Mouse (Mus musculus): Measurements from ENCODE around the gene Adora3. TPM values are rescaled to one million over a fixed set of nuclear protein-coding genes. Genes with fewer than 3 reads are reported as not detected.

Adora3 gene
- polyA plus RNA-seq, 1 experiment from 2014 or later, result 4.6 TPM

- no peaks in the 10 kb centered on the region for H3K27me3 ChIP-seq
- no peak for ATAC-seq (ENCODE audit: insufficient number of reproducible peaks, low FRiP score, low TSS enrichment, low read depth)
- WGBS, result 61% methylated on average over 23 of the region's 23 CpGs
- no peaks in the 10 kb centered on the region for H3K36me3 ChIP-seq
- H3K9me3 ChIP-seq, result no peaks in the 10 kb centered on the region
- no peak overlapping the region for H3K4me3 ChIP-seq
- H3K9ac ChIP-seq, result no peak overlapping the region
- H3K27ac ChIP-seq, result peak overlapping the region; percentile 54
- peaks cover 35% of the 10 kb centered on the region for H3K4me1 ChIP-seq
- no peak overlapping the region for H3K4me2 ChIP-seq
These were observed 24.2 kb downstream of the Adora3 start for GRCm38 (mm10) chr3:105894601-105895592.

- Histone ChIP-seq H3K9me3 (no peaks in the 10 kb centered on the region), H3K36me3 (no peaks in the 10 kb centered on the region), H3K4me3 (no peak overlapping the region), H3K9ac (no peak overlapping the region), H3K27me3 (no peaks in the 10 kb centered on the region), H3K27ac (no peak overlapping the region), H3K4me2 (no peak overlapping the region), H3K4me1 (peaks cover 35% of the 10 kb centered on the region)
- ATAC-seq (ENCODE audit: insufficient number of reproducible peaks, low FRiP score, low TSS enrichment, low read depth), result no peak
- 85% methylated on average over 3 of the region's 3 CpGs for WGBS
These were observed 26.2 kb downstream of the Adora3 start for GRCm38 (mm10) chr3:105896811-105897210.

- ATAC-seq (ENCODE audit: insufficient number of reproducible peaks, low FRiP score, low TSS enrichment, low read depth), result no peak; the same call in 1 of the 2 replicates
- Histone ChIP-seq H3K4me1 (peaks cover 25% of the 10 kb centered on the region), H3K4me2 (no peak overlapping the region), H3K4me3 (no peak overlapping the region), H3K27me3 (no peaks in the 10 kb centered on the region), H3K36me3 (no peaks in the 10 kb centered on the region), H3K9ac (no peak overlapping the region), H3K9me3 (no peaks in the 10 kb centered on the region), H3K27ac (no peak overlapping the region)
- 44% methylated on average over 2 of the region's 2 CpGs for WGBS
These were observed 27.7 kb downstream of the Adora3 start for GRCm38 (mm10) chr3:105898325-105898724.

GRCm38 (mm10) chr3:105898861-105899260 is 28.2 kb downstream of the Adora3 start:
- 75% methylated on average over 11 of the region's 11 CpGs for WGBS
- Histone ChIP-seq H3K9me3 (no peaks in the 10 kb centered on the region), H3K36me3 (no peaks in the 10 kb centered on the region), H3K27me3 (no peaks in the 10 kb centered on the region), H3K4me2 (no peak overlapping the region), H3K4me3 (no peak overlapping the region), H3K27ac (no peak overlapping the region), H3K4me1 (peaks cover 20% of the 10 kb centered on the region), H3K9ac (no peak overlapping the region)
- no peak for ATAC-seq (ENCODE audit: insufficient number of reproducible peaks, low FRiP score, low TSS enrichment, low read depth)

- ATAC-seq (ENCODE audit: insufficient number of reproducible peaks, low FRiP score, low TSS enrichment, low read depth), result no peak
- no peaks in the 10 kb centered on the region for H3K9me3 ChIP-seq
- H3K27me3 ChIP-seq, result no peaks in the 10 kb centered on the region
- H3K36me3 ChIP-seq, result no peaks in the 10 kb centered on the region
- H3K27ac ChIP-seq, result no peak overlapping the region
- no peak overlapping the region for H3K9ac ChIP-seq
- H3K4me2 ChIP-seq, result no peak overlapping the region
- WGBS, result 41% methylated on average over 8 of the region's 8 CpGs
- no peak overlapping the region for H3K4me3 ChIP-seq
- peaks cover 13% of the 10 kb centered on the region for H3K4me1 ChIP-seq
These were observed 28.9 kb downstream of the Adora3 start for GRCm38 (mm10) chr3:105899394-105900147.

- Histone ChIP-seq H3K27me3 (no peaks in the 10 kb centered on the region), H3K27ac (no peak overlapping the region), H3K9me3 (no peaks in the 10 kb centered on the region), H3K36me3 (no peaks in the 10 kb centered on the region), H3K4me2 (no peak overlapping the region), H3K4me3 (no peak overlapping the region), H3K9ac (no peak overlapping the region), H3K4me1 (peaks cover 6% of the 10 kb centered on the region)
- no peak for ATAC-seq (ENCODE audit: insufficient number of reproducible peaks, low FRiP score, low TSS enrichment, low read depth)
- 72% methylated on average over 6 of the region's 6 CpGs for WGBS
These were observed 29.6 kb downstream of the Adora3 start for GRCm38 (mm10) chr3:105900266-105900665.

GRCm38 (mm10) chr3:105900716-105901115 is 30.1 kb downstream of the Adora3 start:
- Histone ChIP-seq H3K9ac (no peak overlapping the region), H3K36me3 (no peaks in the 10 kb centered on the region), H3K4me3 (no peak overlapping the region), H3K9me3 (no peaks in the 10 kb centered on the region), H3K4me2 (no peak overlapping the region), H3K27ac (no peak overlapping the region), H3K27me3 (no peaks in the 10 kb centered on the region), H3K4me1 (0 out of 2 replicates have a peak, but pooled peaks cover 2% of the 10 kb centered on the region)
- no peak for ATAC-seq (ENCODE audit: insufficient number of reproducible peaks, low FRiP score, low TSS enrichment, low read depth)
- 73% methylated on average over 3 of the region's 3 CpGs for WGBS

- Histone ChIP-seq H3K36me3 (no peaks in the 10 kb centered on the region), H3K4me2 (no peak overlapping the region), H3K27me3 (no peaks in the 10 kb centered on the region), H3K27ac (no peak overlapping the region), H3K4me1 (0 out of 2 replicates have a peak, but pooled peaks cover 2% of the 10 kb centered on the region), H3K4me3 (no peak overlapping the region), H3K9ac (no peak overlapping the region), H3K9me3 (no peaks in the 10 kb centered on the region)
- 75% methylated on average over 4 of the region's 4 CpGs for WGBS
- ATAC-seq (ENCODE audit: insufficient number of reproducible peaks, low FRiP score, low TSS enrichment, low read depth), result no peak
These were observed 30.8 kb downstream of the Adora3 start for GRCm38 (mm10) chr3:105901468-105901867.

- Histone ChIP-seq H3K27ac (no peak overlapping the region), H3K4me2 (no peak overlapping the region), H3K4me3 (no peak overlapping the region), H3K27me3 (no peaks in the 10 kb centered on the region), H3K4me1 (no peaks in the 10 kb centered on the region), H3K9me3 (no peaks in the 10 kb centered on the region), H3K9ac (no peak overlapping the region), H3K36me3 (no peaks in the 10 kb centered on the region)
- no peak for ATAC-seq (ENCODE audit: insufficient number of reproducible peaks, low FRiP score, low TSS enrichment, low read depth)
- WGBS, result 69% methylated on average over 4 of the region's 4 CpGs
These were observed 33.6 kb downstream of the Adora3 start for GRCm38 (mm10) chr3:105904213-105904612.

- no peak overlapping the region for H3K4me3 ChIP-seq
- 90% methylated on average over 9 of the region's 9 CpGs for WGBS
- no peaks in the 10 kb centered on the region for H3K4me1 ChIP-seq
- no peak overlapping the region for H3K9ac ChIP-seq
- ATAC-seq (ENCODE audit: insufficient number of reproducible peaks, low FRiP score, low TSS enrichment, low read depth), result no peak
- H3K27me3 ChIP-seq, result no peaks in the 10 kb centered on the region
- H3K4me2 ChIP-seq, result no peak overlapping the region
- no peak overlapping the region for H3K27ac ChIP-seq
- no peaks in the 10 kb centered on the region for H3K36me3 ChIP-seq
- H3K9me3 ChIP-seq, result no peaks in the 10 kb centered on the region
These were observed 34.1 kb downstream of the Adora3 start for GRCm38 (mm10) chr3:105904721-105905120.

- Histone ChIP-seq H3K4me2 (no peak overlapping the region), H3K27ac (no peak overlapping the region), H3K4me1 (no peaks in the 10 kb centered on the region), H3K27me3 (no peaks in the 10 kb centered on the region), H3K9me3 (no peaks in the 10 kb centered on the region), H3K4me3 (no peak overlapping the region), H3K36me3 (no peaks in the 10 kb centered on the region), H3K9ac (no peak overlapping the region)
- no peak for ATAC-seq (ENCODE audit: insufficient number of reproducible peaks, low FRiP score, low TSS enrichment, low read depth)
- 61% methylated on average over 9 of the region's 9 CpGs for WGBS
These were observed 37.4 kb downstream of the Adora3 start for GRCm38 (mm10) chr3:105907956-105908655.

All from limb, embryonic 15.5 days (tissue).